Mouse (Mus musculus) spleen, postnatal 36 days (tissue): Measurements from ENCODE around the gene Tsg101.
"Not testable (repeated sequence)": the region's sequence is repeated elsewhere in the genome, so short reads cannot be mapped to it uniquely, and the experiment has no call there.

Source experiments
- DNase-seq, 2 experiments: peaks; one replicate each; pipeline ENCODE4 v3.0.0; 2022; ENCODE audit warnings: low spot score in 2 of 2, mixed read lengths in 1 of 2

Tsg101 gene

GRCm38 (mm10) chr7:46919551-46920176 is at the start of gene Tsg101:
Gene Tsg101, minus strand, starts transcription at chr7:46919969.
- peak; percentile 91 to 92 for DNase-seq

- DNase-seq, result no peak
Measured at GRCm38 (mm10) chr7:46964070-46964469, 44.3 kb upstream of the Tsg101 start.

GRCm38 (mm10) chr7:46962806-46963618 is 43.2 kb upstream of the Tsg101 start:
- DNase-seq, result peak; percentile 55 to 74

- no peak for DNase-seq
Measured at GRCm38 (mm10) chr7:46962132-46962531, 42.4 kb upstream of the Tsg101 start.

GRCm38 (mm10) chr7:46960991-46961390 is 41.2 kb upstream of the Tsg101 start:
- no peak for DNase-seq

- DNase-seq, result no peak
Measured at GRCm38 (mm10) chr7:46958853-46959252, 39.1 kb upstream of the Tsg101 start.

- DNase-seq, result peak; percentile 87 to 91
Measured at GRCm38 (mm10) chr7:46957831-46958691, 38.3 kb upstream of the Tsg101 start, which contains the start of gene Uevld. Gene Uevld, minus strand, starts transcription at chr7:46958527.

- DNase-seq, result no peak
Measured at GRCm38 (mm10) chr7:46935847-46936246, 16.1 kb upstream of the Tsg101 start.

- no peak for DNase-seq
Measured at GRCm38 (mm10) chr7:46934788-46935187, 15.0 kb upstream of the Tsg101 start.

GRCm38 (mm10) chr7:46931370-46931769 is 11.6 kb upstream of the Tsg101 start:
- no peak for DNase-seq

GRCm38 (mm10) chr7:46928291-46928690 is 8.5 kb upstream of the Tsg101 start:
- DNase-seq, result no peak

- DNase-seq, result no peak
Measured at GRCm38 (mm10) chr7:46922075-46922474, 2.3 kb upstream of the Tsg101 start.

GRCm38 (mm10) chr7:46918678-46919371 is 944 bp downstream of the Tsg101 start:
- no peak for DNase-seq

GRCm38 (mm10) chr7:46916376-46916775 is 3.4 kb downstream of the Tsg101 start:
- no peak for DNase-seq

- DNase-seq, result no peak
Measured at GRCm38 (mm10) chr7:46911250-46911649, 8.5 kb downstream of the Tsg101 start.

GRCm38 (mm10) chr7:46899343-46899742 is 20.4 kb downstream of the Tsg101 start:
- DNase-seq, result no peak

GRCm38 (mm10) chr7:46895511-46895910 is 24.3 kb downstream of the Tsg101 start:
- peak; percentile 7 to 15 for DNase-seq

GRCm38 (mm10) chr7:46883304-46883703 is 36.5 kb downstream of the Tsg101 start:
- DNase-seq, result no peak

GRCm38 (mm10) chr7:46881941-46882340 is 37.8 kb downstream of the Tsg101 start:
- DNase-seq, result not testable (repeated sequence)

- no peak for DNase-seq
Measured at GRCm38 (mm10) chr7:46880992-46881391, 38.8 kb downstream of the Tsg101 start.

- no peak for DNase-seq
Measured at GRCm38 (mm10) chr7:46879851-46880250, 39.9 kb downstream of the Tsg101 start.
